8 mouse cellular contexts compared by ENCODE assay signal in genomic region chr3:105275241-105275640, GRCm38 (mm10).
DNase-seq lines count a peak whose midpoint lies in the region; ATAC-seq lines count a peak whose summit lies in the region.

No protein-coding gene starts in this region.

- no peaks in the 10 kb centered on the region for H3K9me3 ChIP-seq in neural tube, embryonic 15.5 days (replicated peaks)

- WGBS in neural tube, embryonic 15.5 days = 41% methylated on average over 4 of the region's 4 CpGs

- peak; percentile 15 for DNase-seq in CD4-positive, CD25-positive, alpha-beta regulatory T cell, adult 2 months (ENCODE audit: low read depth, low spot score)
- peak; percentile 64 for DNase-seq in neural tube, embryonic 10.5 days (ENCODE audit: extremely low spot score, low spot score)
- peak; percentile 81 for DNase-seq in heart, postnatal 4 days
- DNase-seq in cerebellum, adult 18-20 months = no peak

- H3K9ac ChIP-seq in neural tube, embryonic 15.5 days (replicated peaks) = no peak overlapping the region

- H3K4me3 ChIP-seq in neural tube, embryonic 15.5 days (replicated peaks) = no peak overlapping the region

- no peaks in the 10 kb centered on the region for H3K36me3 ChIP-seq in neural tube, embryonic 15.5 days

- H3K27me3 ChIP-seq in neural tube, embryonic 15.5 days (replicated peaks) = no peaks in the 10 kb centered on the region

- no peak for ATAC-seq in CD4-positive, CD25-positive, alpha-beta regulatory T cell, adult 4 months
- no peak for ATAC-seq in neural tube, embryonic 15.5 days (ENCODE audit: low FRiP score)
- 0 out of 2 replicates have a peak, but pooled peaks have one; percentile 55 for ATAC-seq in megakaryocyte progenitor cell, adult 5-6 weeks (replicated peaks; ENCODE audit: poor library complexity)
- ATAC-seq in erythroid progenitor cell, adult 5-6 weeks (replicated peaks; ENCODE audit: low FRiP score, poor library complexity, severe bottlenecking) = no peak

- no peaks in the 10 kb centered on the region for H3K4me1 ChIP-seq in neural tube, embryonic 15.5 days

- no peak overlapping the region for H3K4me2 ChIP-seq in neural tube, embryonic 15.5 days

- no peak overlapping the region for H3K27ac ChIP-seq in neural tube, embryonic 15.5 days (replicated peaks)

Comparison
In these comparisons a context has a peak if more than half of its experiments do, and no peak if none do; other contexts are left out.
1. DNase-seq: peak in CD4-positive, CD25-positive, alpha-beta regulatory T cell, adult 2 months (single experiment), neural tube, embryonic 10.5 days (single experiment) and heart, postnatal 4 days (single experiment); none in cerebellum, adult 18-20 months (0 of 2).